Mouse (Mus musculus): ENCODE measurements around the gene Lrpprc.

DNA sequence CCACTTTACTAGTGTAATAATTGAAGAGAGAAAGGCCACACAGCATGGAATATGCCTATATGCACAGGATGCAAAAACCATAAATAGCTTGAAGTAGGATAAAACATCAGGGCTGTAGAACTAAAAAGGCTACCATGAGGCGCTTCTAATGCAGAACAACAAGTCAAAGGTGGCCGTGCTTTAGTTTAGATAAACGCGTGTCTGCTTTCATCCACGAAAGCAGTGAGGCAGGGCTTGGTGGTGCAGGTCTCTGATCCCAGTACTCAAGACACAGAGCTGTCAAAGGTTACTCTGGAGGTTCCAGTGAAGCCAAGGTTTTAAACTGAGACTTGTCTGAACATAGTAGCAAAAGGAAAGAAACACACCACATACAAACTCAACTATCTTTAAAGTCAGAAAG is 61.4 kb downstream of the Lrpprc start:
- TF ChIP-seq CTCF (IDR thresholded peaks at IDR 0.05; ENCODE audit: extremely low read depth, insufficient read length, insufficient replicate concordance, low read depth, low read length) (no peak), POLR2A (IDR thresholded peaks at IDR 0.05; ENCODE audit: low read depth, low read length) (no peak)

Data from small intestine, adult 2 months (tissue).